Mouse (Mus musculus) ES-Bruce4 (cell line): ENCODE results near the gene Ammecr1. TPM values are rescaled to one million over a fixed set of nuclear protein-coding genes. Genes with fewer than 3 reads are reported as not detected.

ENCODE experiments used
- H3K27ac ChIP-seq: 2 replicates; pipeline ENCODE4 v1.5.1; 2012; ENCODE audit warnings: low read length, inconsistent platforms; ENCODE audit not compliant: insufficient read depth
- H3K27me3 ChIP-seq: 2 replicates; pipeline ENCODE4 v1.6.1; 2012; ENCODE audit warnings: mild to moderate bottlenecking, low read length, inconsistent platforms; ENCODE audit not compliant: control insufficient read depth, poor library complexity, insufficient read depth, severe bottlenecking
- H3K36me3 ChIP-seq: 2 replicates; pipeline ENCODE4 v1.6.1; 2012; ENCODE audit warnings: inconsistent platforms, mild to moderate bottlenecking, low read length, moderate library complexity; ENCODE audit not compliant: control insufficient read depth, poor library complexity, insufficient read depth, severe bottlenecking
- H3K4me1 ChIP-seq: one replicate; pipeline ENCODE4 v1.8.1; 2011; ENCODE audit warnings: low read length; ENCODE audit not compliant: control insufficient read depth, insufficient read depth
- H3K4me3 ChIP-seq: 2 replicates; pipeline ENCODE4 v1.5.1; 2011; ENCODE audit warnings: low read depth, mild to moderate bottlenecking, low read length
- H3K9ac ChIP-seq: 2 replicates; pipeline ENCODE4 v1.6.1; 2012; ENCODE audit warnings: low read depth, mild to moderate bottlenecking, inconsistent platforms; ENCODE audit not compliant: poor library complexity, severe bottlenecking
- H3K9me3 ChIP-seq: replicated peaks from 2 replicates; pipeline ENCODE4 v1.6.1; 2012; ENCODE audit warnings: mild to moderate bottlenecking, low read length, inconsistent platforms; ENCODE audit not compliant: control insufficient read depth, poor library complexity, insufficient read depth, severe bottlenecking
- CTCF ChIP-seq: IDR thresholded peaks from one replicate; pipeline ENCODE4 v1.8.1; 2011; ENCODE audit warnings: low read depth, low read length
- EP300 ChIP-seq: IDR thresholded peaks from 2 replicates; pipeline ENCODE4 v1.6.1; 2011; ENCODE audit warnings: low read depth, low read length; ENCODE audit not compliant: insufficient read depth
- POLR2A ChIP-seq: IDR thresholded peaks from one replicate; pipeline ENCODE4 v1.8.1; 2011; ENCODE audit warnings: low read length; ENCODE audit not compliant: insufficient read depth
- polyA plus RNA-seq: library from polyadenylated mRNA; stranded (reverse); fragments of >200 nt; gene quantifications from 2 replicates; pipeline ENCODE4 v1.2.4, GENCODE M21; 2011; ENCODE audit warnings: low read depth; ENCODE audit not compliant: missing spikeins, insufficient read depth, insufficient read length

Ammecr1 gene
- polyA plus RNA-seq, 1 experiment: 16.4 TPM

GRCm38 (mm10) chrX:142869844-142870243 lies 96.7 kb downstream of the Ammecr1 start:
- no peaks in the 10 kb centered on the region for H3K9me3 ChIP-seq
- no peak overlapping the region for H3K4me3 ChIP-seq
- H3K4me1 ChIP-seq: no peaks in the 10 kb centered on the region
- H3K9ac ChIP-seq: no peak overlapping the region
- H3K36me3 ChIP-seq: no peaks in the 10 kb centered on the region
- no peaks in the 10 kb centered on the region for H3K27me3 ChIP-seq
- H3K27ac ChIP-seq: no peak overlapping the region
- TF ChIP-seq CTCF (no peak), EP300 (no peak), POLR2A (no peak)

- H3K27me3 ChIP-seq: no peaks in the 10 kb centered on the region
Observed at GRCm38 (mm10) chrX:142848032-142848431, 118.5 kb downstream of the Ammecr1 start.

GRCm38 (mm10) chrX:142846266-142846665 lies 120.3 kb downstream of the Ammecr1 start:
- Histone ChIP-seq H3K27ac (no peak overlapping the region), H3K4me3 (no peak overlapping the region), H3K9me3 (no peaks in the 10 kb centered on the region), H3K9ac (no peak overlapping the region), H3K4me1 (no peaks in the 10 kb centered on the region), H3K27me3 (no peaks in the 10 kb centered on the region), H3K36me3 (no peaks in the 10 kb centered on the region)
- TF ChIP-seq CTCF: no peak
- no peak for TF ChIP-seq POLR2A
- no peak for TF ChIP-seq EP300

More at GRCm38 (mm10) chrX:142848032-142848431, 118.5 kb downstream of the Ammecr1 start:
- Histone ChIP-seq H3K36me3 (no peaks in the 10 kb centered on the region), H3K4me3 (no peak overlapping the region), H3K4me1 (no peaks in the 10 kb centered on the region), H3K9me3 (no peaks in the 10 kb centered on the region), H3K9ac (no peak overlapping the region), H3K27ac (no peak overlapping the region)
- TF ChIP-seq CTCF (no peak), POLR2A (no peak), EP300 (no peak)

GRCm38 (mm10) chrX:142841916-142842315 lies 124.6 kb downstream of the Ammecr1 start:
- no peaks in the 10 kb centered on the region for H3K27me3 ChIP-seq
- H3K27ac ChIP-seq: no peak overlapping the region
- H3K9ac ChIP-seq: no peak overlapping the region
- TF ChIP-seq EP300 (no peak), CTCF (no peak)
- H3K4me1 ChIP-seq: no peaks in the 10 kb centered on the region
- H3K4me3 ChIP-seq: no peak overlapping the region
- no peaks in the 10 kb centered on the region for H3K36me3 ChIP-seq
- H3K9me3 ChIP-seq: no peaks in the 10 kb centered on the region

GRCm38 (mm10) chrX:142839411-142839810 lies 127.1 kb downstream of the Ammecr1 start:
- no peaks in the 10 kb centered on the region for H3K9me3 ChIP-seq

GRCm38 (mm10) chrX:142838841-142839240 lies 127.7 kb downstream of the Ammecr1 start:
- Histone ChIP-seq H3K9me3 (no peaks in the 10 kb centered on the region), H3K36me3 (no peaks in the 10 kb centered on the region), H3K9ac (no peak overlapping the region), H3K4me3 (no peak overlapping the region), H3K27me3 (no peaks in the 10 kb centered on the region), H3K4me1 (no peaks in the 10 kb centered on the region), H3K27ac (no peak overlapping the region)
- TF ChIP-seq CTCF: no peak
- TF ChIP-seq POLR2A: no peak
- no peak for TF ChIP-seq EP300

More at GRCm38 (mm10) chrX:142839411-142839810, 127.1 kb downstream of the Ammecr1 start:
- H3K9ac ChIP-seq: no peak overlapping the region
- H3K4me3 ChIP-seq: no peak overlapping the region
- no peak overlapping the region for H3K27ac ChIP-seq
- H3K4me1 ChIP-seq: no peaks in the 10 kb centered on the region
- no peak for TF ChIP-seq EP300
- no peak for TF ChIP-seq POLR2A
- TF ChIP-seq CTCF: no peak
- H3K27me3 ChIP-seq: no peaks in the 10 kb centered on the region
- no peaks in the 10 kb centered on the region for H3K36me3 ChIP-seq

- H3K27ac ChIP-seq: no peak overlapping the region
- no peaks in the 10 kb centered on the region for H3K27me3 ChIP-seq
- no peaks in the 10 kb centered on the region for H3K36me3 ChIP-seq
Observed at GRCm38 (mm10) chrX:142837316-142837715, 129.2 kb downstream of the Ammecr1 start.

More at GRCm38 (mm10) chrX:142837316-142837715, 129.2 kb downstream of the Ammecr1 start:
- no peak overlapping the region for H3K9ac ChIP-seq
- no peak overlapping the region for H3K4me3 ChIP-seq
- H3K9me3 ChIP-seq: no peaks in the 10 kb centered on the region
- H3K4me1 ChIP-seq: no peaks in the 10 kb centered on the region
- no peak for TF ChIP-seq EP300
- no peak for TF ChIP-seq POLR2A
